Mouse (Mus musculus) midbrain, postnatal 0 days (tissue): ENCODE data around the gene Rbm44. TPM values are rescaled to one million over a fixed set of nuclear protein-coding genes. Genes with fewer than 3 reads are reported as not detected.

ENCODE experiments used
- ATAC-seq: fragments of 200-750 bp; cut with Nextera tagmentation; 2 replicates; pipeline ENCODE4 v1.8.0; 2017; ENCODE audit warnings: moderate number of reproducible peaks, mild to moderate bottlenecking, moderate TSS enrichment, moderate library complexity; ENCODE audit not compliant: low FRiP score
- DNase-seq: peaks from one replicate; pipeline ENCODE4 v3.0.0-alpha.2; 2015; ENCODE audit warnings: low spot score
- H3K27ac ChIP-seq: fragments of 300-500 bp; sonication (generic); 2 replicates; pipeline ENCODE4 v1.5.1; 2014; ENCODE audit warnings: low read depth, mild to moderate bottlenecking, low read length, mixed read lengths
- H3K27me3 ChIP-seq: fragments of 300-500 bp; sonication (generic); 2 replicates; pipeline ENCODE4 v1.6.1; 2014; ENCODE audit warnings: low read length, control low read depth, mixed read lengths; ENCODE audit not compliant: insufficient read depth
- H3K36me3 ChIP-seq: fragments of 300-500 bp; sonication (generic); 2 replicates; pipeline ENCODE4 v1.6.1; 2014; ENCODE audit warnings: low read length, control low read depth, mixed read lengths; ENCODE audit not compliant: insufficient read depth
- H3K4me1 ChIP-seq: fragments of 300-500 bp; sonication (generic); 2 replicates; pipeline ENCODE4 v1.6.1; 2014; ENCODE audit warnings: mild to moderate bottlenecking, control low read depth, antibody characterized with exemption, low read length, mixed read lengths; ENCODE audit not compliant: insufficient read depth
- H3K4me2 ChIP-seq: fragments of 300-500 bp; sonication (generic); 2 replicates; pipeline ENCODE4 v1.6.1; 2014; ENCODE audit warnings: low read depth, mild to moderate bottlenecking, low read length, mixed read lengths; ENCODE audit not compliant: poor library complexity, severe bottlenecking
- H3K4me3 ChIP-seq: fragments of 300-500 bp; sonication (generic); 2 replicates; pipeline ENCODE4 v1.5.1; 2014; ENCODE audit warnings: low read depth, mild to moderate bottlenecking, low read length, moderate library complexity
- H3K9ac ChIP-seq: fragments of 300-500 bp; sonication (generic); replicated peaks from 2 replicates; pipeline ENCODE4 v1.6.1; 2014; ENCODE audit warnings: mild to moderate bottlenecking, low read length, moderate library complexity, mixed read lengths; ENCODE audit not compliant: poor library complexity, severe bottlenecking
- H3K9me3 ChIP-seq: fragments of 300-500 bp; sonication (generic); 2 replicates; pipeline ENCODE4 v1.6.1; 2016; ENCODE audit warnings: low read length, control low read depth
- CTCF ChIP-seq: IDR thresholded peaks from 2 replicates; pipeline ENCODE4 v1.5.1; 2016; ENCODE audit warnings: antibody characterized with exemption, mild to moderate bottlenecking
- WGBS: fragments of 180-500 bp; shearing (Covaris S2); extraction: QIAGEN DNeasy Blood & Tissue Kit; methylation state at CpG from one replicate; pipeline ENCODE4 v1.1.7; 2014; 5-methylcytosine and 5-hydroxymethylcytosine counted together
- polyA plus RNA-seq: library from polyadenylated mRNA; unstranded; fragments of >200 nt; fragmentation: Nextera tagmentation; extraction: Ambion mirVana; gene quantifications from 2 replicates; pipeline ENCODE4 v1.2.1, GENCODE M21; 2015
- total RNA-seq: library from RNA; depleted of rRNA; stranded (reverse); fragments of >200 nt; gene quantifications from 2 replicates; pipeline ENCODE4 v1.2.3, GENCODE M21; 2014

Gene Rbm44
- total and polyA plus RNA-seq, 2 experiments from 2014 or later, result 0.11 TPM; not detected in 1

DNA sequence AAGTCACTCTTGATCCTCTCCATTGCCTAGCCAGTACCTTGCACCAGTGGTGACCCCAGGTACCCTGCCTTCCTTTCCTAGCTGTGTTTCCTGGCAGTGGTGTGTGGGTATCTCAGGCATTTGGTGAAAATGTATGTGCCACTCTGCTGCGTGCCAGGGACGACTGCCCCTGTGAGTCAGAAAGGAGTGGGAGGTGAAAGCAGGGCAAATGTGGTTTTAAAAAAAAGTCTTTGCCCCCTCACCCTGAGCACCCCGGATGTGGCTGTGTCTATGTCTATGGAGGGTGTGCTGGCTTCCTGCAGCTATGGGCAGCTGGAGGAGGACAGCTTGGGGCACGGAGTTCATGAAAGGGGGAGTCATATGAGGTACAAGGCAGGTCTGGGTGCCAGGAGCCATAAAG is 48.4 kb downstream of the Rbm44 start:
- no peaks in the 10 kb centered on the region for H3K4me1 ChIP-seq
- no peak overlapping the region for H3K4me2 ChIP-seq
- no peak for TF ChIP-seq CTCF
- H3K4me3 ChIP-seq, result no peak overlapping the region
- DNase-seq (no peak), ATAC-seq (no peak)
- 86% methylated on average over 4 of the region's 4 CpGs for WGBS
- no peaks in the 10 kb centered on the region for H3K36me3 ChIP-seq
- no peak overlapping the region for H3K9ac ChIP-seq
- no peaks in the 10 kb centered on the region for H3K9me3 ChIP-seq
- H3K27me3 ChIP-seq, result no peaks in the 10 kb centered on the region
- no peak overlapping the region for H3K27ac ChIP-seq

DNA sequence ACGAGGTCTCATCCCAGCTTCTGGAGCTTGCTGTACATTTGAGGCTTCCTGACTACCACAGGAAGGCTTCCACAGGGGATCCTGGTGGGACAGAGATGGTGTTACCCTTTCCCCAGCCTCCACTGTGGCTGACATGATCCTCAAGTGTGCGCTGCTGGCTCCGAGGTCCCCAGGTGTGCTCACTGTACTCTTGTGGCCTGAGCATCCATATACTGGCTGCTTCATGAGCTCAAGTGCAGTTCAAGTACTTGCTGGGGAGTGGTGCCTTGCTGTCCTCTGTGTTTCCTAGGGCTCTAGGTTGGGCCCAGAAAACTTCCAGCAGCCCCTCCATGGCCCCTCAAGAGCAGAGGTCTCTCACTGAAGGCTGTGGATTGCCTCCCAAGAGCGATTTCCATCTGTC is 48.8 kb downstream of the Rbm44 start:
- no peak overlapping the region for H3K4me2 ChIP-seq
- ATAC-seq (no peak), DNase-seq (no peak)
- no peak for TF ChIP-seq CTCF
- H3K9ac ChIP-seq, result no peak overlapping the region
- no peak overlapping the region for H3K4me3 ChIP-seq
- 92% methylated on average over 4 of the region's 4 CpGs for WGBS
- H3K27ac ChIP-seq, result no peak overlapping the region
- no peaks in the 10 kb centered on the region for H3K4me1 ChIP-seq
- H3K36me3 ChIP-seq, result no peaks in the 10 kb centered on the region
- no peaks in the 10 kb centered on the region for H3K27me3 ChIP-seq
- H3K9me3 ChIP-seq, result no peaks in the 10 kb centered on the region

DNA sequence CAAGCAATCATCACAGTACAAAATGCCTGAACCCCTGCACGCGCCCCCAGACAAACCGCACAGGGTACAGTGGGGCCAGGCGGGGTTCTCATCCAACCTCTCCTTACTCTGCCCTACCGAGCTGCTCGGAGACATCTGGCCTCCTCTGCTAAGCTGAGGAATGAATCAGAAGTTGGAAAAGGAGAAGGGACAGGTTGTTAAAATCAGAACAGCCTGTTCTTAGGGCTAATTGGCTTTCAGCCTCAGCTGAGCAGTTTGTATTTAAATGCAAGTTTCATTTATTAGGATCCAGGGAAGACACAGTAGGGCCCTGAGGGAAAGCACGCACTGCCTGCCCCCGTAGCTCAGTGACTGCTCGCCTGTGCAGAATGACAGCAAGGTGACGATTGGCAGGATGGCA is 54.9 kb downstream of the Rbm44 start:
- ATAC-seq, result no peak
- 78% methylated on average over 10 of the region's 10 CpGs for WGBS
- DNase-seq, result no peak

DNA sequence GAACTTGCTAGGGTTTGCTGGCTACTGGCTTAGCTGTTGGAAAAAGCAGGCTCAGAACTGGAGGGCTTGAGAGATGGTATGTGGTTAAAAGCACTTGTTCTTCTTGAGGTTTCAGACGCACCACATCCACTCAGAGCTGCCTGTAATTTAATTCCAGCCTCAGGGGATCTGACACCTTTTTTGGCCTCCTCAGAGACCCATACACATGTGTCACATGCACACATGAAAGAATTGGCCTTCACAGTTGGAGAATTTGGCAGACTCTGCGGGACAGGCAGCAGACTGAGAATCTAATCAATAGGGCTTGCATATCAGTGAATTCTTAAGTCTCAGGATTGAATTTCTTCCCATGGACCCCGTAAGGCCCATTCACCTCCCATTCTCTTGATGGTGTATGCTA is 56.2 kb downstream of the Rbm44 start:
- no peak for TF ChIP-seq CTCF
- Histone ChIP-seq H3K4me2 (no peak overlapping the region), H3K4me1 (no peaks in the 10 kb centered on the region), H3K9me3 (no peaks in the 10 kb centered on the region), H3K4me3 (no peak overlapping the region), H3K9ac (no peak overlapping the region), H3K27ac (0 out of 2 replicates have a peak overlapping the region, but pooled peaks have one; percentile 12), H3K36me3 (no peaks in the 10 kb centered on the region), H3K27me3 (no peaks in the 10 kb centered on the region)
- ATAC-seq, result no peak
- WGBS, result 44% methylated on average over 3 of the region's 3 CpGs
- no peak for DNase-seq

More for the DNA sequence above, 54.9 kb downstream of the Rbm44 start:
- Histone ChIP-seq H3K27ac (no peak overlapping the region), H3K4me3 (no peak overlapping the region), H3K27me3 (no peaks in the 10 kb centered on the region), H3K4me1 (no peaks in the 10 kb centered on the region), H3K9ac (no peak overlapping the region), H3K9me3 (no peaks in the 10 kb centered on the region), H3K4me2 (no peak overlapping the region), H3K36me3 (no peaks in the 10 kb centered on the region)
- no peak for TF ChIP-seq CTCF

DNA sequence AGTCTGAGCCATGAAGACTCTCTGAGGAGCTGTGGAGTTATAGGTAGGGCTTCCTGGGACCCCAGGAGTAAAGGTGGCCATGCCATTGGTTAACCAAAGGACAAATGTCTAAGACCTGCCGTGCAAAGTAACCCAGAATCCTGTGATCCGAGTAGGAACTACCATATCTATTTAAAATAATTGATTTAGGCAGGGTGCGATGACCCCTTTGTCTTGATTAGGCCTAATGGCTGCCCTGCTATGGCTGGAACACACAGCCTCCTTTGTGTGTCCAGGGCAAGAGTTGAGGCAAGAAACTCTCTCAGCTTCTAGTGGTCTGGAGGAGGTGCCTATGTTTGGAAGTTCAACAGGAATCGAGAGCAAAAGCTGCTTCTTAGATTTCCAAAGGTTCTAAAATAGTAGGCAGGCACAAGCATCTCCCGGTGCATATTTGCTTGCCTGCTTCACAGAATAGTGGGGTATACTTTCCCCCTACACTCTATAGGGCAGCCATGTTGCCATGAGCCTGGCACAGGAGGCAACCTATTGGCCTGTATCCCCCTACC is 59.4 kb downstream of the Rbm44 start:
- Histone ChIP-seq H3K4me1 (no peaks in the 10 kb centered on the region), H3K4me3 (no peak overlapping the region), H3K9me3 (no peaks in the 10 kb centered on the region), H3K4me2 (no peak overlapping the region), H3K36me3 (no peaks in the 10 kb centered on the region), H3K27me3 (no peaks in the 10 kb centered on the region), H3K9ac (no peak overlapping the region), H3K27ac (no peak overlapping the region)
- 89% methylated on average over 5 of the region's 5 CpGs for WGBS
- no peak for TF ChIP-seq CTCF
- ATAC-seq (no peak), DNase-seq (no peak)

DNA sequence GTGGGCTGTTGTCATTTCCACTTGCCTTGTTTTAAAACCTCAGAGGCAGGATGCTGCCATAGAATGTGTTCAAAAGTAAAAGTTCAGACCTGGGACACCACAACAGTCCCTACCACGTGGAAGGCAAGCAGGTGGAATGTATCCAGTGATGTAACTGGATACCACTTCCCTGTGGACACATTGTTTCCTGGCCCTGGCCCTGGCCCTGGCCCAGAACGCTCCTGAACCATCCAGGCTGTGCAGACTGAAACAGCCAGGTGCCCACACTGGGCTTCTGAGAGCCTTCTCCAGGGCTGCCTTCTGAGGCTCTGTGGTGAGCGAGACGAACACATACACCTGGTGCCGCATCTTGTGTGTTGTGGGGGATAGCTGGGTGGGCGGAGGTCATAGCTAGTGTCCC is 60.8 kb downstream of the Rbm44 start:
- 85% methylated on average over 6 of the region's 6 CpGs for WGBS
- no peak for ATAC-seq

More for the DNA sequence above, 60.8 kb downstream of the Rbm44 start:
- no peaks in the 10 kb centered on the region for H3K4me1 ChIP-seq
- DNase-seq, result no peak
- H3K4me2 ChIP-seq, result no peak overlapping the region
- no peak overlapping the region for H3K9ac ChIP-seq
- TF ChIP-seq CTCF, result no peak
- no peaks in the 10 kb centered on the region for H3K36me3 ChIP-seq
- H3K9me3 ChIP-seq, result no peaks in the 10 kb centered on the region
- no peaks in the 10 kb centered on the region for H3K27me3 ChIP-seq
- H3K27ac ChIP-seq, result no peak overlapping the region
- H3K4me3 ChIP-seq, result no peak overlapping the region
